Mouse (Mus musculus): ENCODE data around the gene Vtn.
"Not testable (repeated sequence)": the region's sequence is repeated elsewhere in the genome, so short reads cannot be mapped to it uniquely, and the experiment has no call there.

Vtn gene

DNA sequence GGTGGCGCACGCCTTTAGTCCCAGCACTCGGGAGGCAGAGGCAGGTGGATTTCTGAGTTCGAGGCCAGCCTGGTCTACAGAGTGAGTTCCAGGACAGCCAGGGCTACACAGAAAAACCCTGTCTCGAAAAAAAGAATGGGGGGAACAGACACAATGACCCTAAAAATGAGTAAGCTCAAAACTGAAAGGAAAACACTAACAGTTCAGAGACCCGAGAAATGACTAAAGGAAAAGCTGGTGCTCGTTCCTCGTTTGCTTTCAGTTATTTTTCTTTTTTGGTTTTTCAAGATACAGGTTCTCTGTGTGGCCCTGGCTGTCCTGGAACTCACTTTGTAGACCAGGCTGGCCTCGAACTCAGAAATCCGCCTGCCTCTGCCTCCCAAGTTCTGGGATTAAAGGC, 32.6 kb downstream of the Vtn start:
- DNase-seq (ENCODE audit: inconsistent ontology term) = not testable (repeated sequence)

DNA sequence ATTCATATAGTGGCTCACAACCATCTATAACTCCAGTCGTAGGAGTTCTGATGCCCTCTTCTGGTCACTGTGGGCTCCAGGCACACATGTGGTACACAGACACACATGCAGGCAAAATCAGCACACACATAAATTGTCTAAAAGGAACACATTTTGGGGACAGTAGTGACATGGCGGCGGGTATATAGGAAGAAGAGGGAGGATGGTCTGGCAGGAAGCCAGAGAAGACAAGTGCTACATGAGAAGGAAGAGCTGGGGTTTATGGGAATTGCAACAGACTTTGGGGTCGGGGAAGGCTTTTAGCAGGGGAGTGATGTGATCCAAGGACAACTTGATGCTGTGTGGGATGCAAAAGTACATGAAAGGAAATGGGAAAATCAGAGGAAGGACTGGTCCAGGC, 35.6 kb downstream of the Vtn start:
- no peak for DNase-seq (ENCODE audit: inconsistent ontology term)

GRCm38 (mm10) chr11:78535376-78536079, 36.6 kb downstream of the Vtn start:
- DNase-seq (ENCODE audit: inconsistent ontology term) = peak; percentile 86

GRCm38 (mm10) chr11:78536080-78536689, 37.3 kb downstream of the Vtn start, which contains the start of the genes Tnfaip1 and Ift20:
Gene Tnfaip1, minus strand, starts transcription at chr11:78536332.
Gene Ift20, plus strand, starts transcription at chr11:78536361.
- peak; percentile 98 for DNase-seq (ENCODE audit: inconsistent ontology term)

GRCm38 (mm10) chr11:78536690-78537084, 37.8 kb downstream of the Vtn start:
- DNase-seq (ENCODE audit: inconsistent ontology term) = no peak

- no peak for DNase-seq (ENCODE audit: inconsistent ontology term)
Measured at GRCm38 (mm10) chr11:78540358-78540757, 41.5 kb downstream of the Vtn start.

DNA sequence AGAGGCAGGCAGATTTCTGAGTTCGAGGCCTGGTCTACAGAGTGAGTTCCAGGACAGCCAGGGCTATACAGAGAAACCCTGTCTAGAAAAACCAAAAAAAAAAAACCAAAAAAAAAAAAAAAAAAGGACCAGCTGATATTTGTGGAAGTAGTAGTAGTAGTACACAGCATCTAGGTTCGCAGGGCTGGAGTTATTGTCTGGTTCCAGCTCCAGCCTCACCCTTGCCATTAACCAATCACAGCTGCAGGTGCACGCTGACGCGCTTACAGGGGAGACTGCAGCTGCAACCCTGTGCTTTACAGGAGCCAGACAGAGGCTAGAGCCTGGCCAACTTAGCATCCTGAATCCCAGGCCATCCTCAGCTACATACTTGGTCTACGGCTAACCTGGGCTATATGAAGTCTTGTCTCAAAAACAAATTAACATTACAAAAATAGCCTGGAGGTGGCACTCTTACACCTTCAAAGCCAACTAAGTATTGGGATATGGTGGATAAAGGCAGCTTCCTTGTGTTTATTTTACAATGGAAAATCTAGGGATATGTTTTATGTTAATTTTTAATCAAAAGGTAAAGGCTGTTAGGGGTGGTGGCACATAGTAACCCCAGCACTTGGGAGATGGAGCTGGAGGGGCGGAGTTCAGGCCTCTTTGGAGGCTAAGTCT, 45.7 kb downstream of the Vtn start:
- DNase-seq (ENCODE audit: inconsistent ontology term) = no peak

DNA sequence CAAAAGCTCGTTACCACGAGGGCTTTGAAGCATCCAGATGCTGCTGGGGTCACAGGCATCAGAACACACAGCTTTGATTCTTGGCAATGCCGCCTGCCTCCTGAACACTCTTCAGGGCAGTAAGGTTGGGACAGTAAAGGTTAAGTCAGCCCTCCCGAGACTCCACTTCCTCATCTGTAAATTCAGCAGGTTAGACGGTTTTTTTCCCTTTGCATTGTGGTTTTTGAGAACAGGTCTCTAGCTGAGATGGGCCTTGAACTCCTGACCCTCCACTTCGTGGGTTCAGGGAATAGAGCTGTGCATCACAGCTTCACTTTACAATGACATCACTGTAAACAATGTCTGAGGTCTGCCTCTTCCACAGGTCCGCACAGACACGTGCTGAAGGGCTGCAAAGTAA, 46.3 kb downstream of the Vtn start:
- no peak for DNase-seq (ENCODE audit: inconsistent ontology term)

GRCm38 (mm10) chr11:78547718-78548460, 49.0 kb downstream of the Vtn start:
- DNase-seq (ENCODE audit: inconsistent ontology term) = no peak

DNA sequence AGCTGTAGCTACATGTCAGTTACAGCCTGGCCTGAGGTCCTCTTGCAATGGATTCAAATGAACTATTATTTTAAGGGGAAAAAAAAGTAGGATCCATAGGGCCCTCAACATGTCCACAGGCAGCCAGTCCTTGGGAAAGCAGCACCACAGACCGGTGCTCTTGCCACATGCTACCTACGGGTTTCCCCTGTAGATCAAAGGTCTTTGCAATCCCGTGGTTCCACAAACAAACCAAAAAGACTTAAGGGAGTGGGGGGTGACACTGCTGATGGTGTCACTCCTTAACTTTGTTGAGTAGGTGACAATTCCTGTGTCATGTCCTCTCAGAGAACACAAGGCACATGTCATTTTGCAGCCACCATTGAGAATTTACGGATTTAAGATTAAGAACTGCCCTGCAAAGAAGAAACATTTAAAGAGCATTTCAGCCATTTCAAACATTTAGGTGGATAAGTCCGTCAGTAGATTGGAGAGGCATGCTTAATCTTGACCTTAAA, 50.6 kb downstream of the Vtn start:
- DNase-seq (ENCODE audit: inconsistent ontology term) = no peak

GRCm38 (mm10) chr11:78550168-78551058, 51.5 kb downstream of the Vtn start, which contains the start of gene Tmem97:
Gene Tmem97, minus strand, starts transcription at chr11:78550777.
- peak; percentile 98 for DNase-seq (ENCODE audit: inconsistent ontology term)

GRCm38 (mm10) chr11:78551059-78551398, 52.1 kb downstream of the Vtn start:
- no peak for DNase-seq (ENCODE audit: inconsistent ontology term)
